Mouse (Mus musculus) spleen, embryonic (tissue): Measurements from ENCODE around the gene Myoz2.

ENCODE experiments used
- CTCF ChIA-PET: fragments of 350-600 bp; sonication (Branson Sonifier 250); formaldehyde crosslinking; loops from one replicate; lab custom pipeline; 2022; lab: Charles Lee

The Myoz2 gene

GRCm38 (mm10) chr3:123009417-123009816, 25.4 kb downstream of the Myoz2 start:
- CTCF ChIA-PET = no interaction called here

GRCm38 (mm10) chr3:123007386-123007785, 27.4 kb downstream of the Myoz2 start:
- CTCF ChIA-PET = no interaction called here

- CTCF ChIA-PET = no interaction called here
Observed at GRCm38 (mm10) chr3:123001053-123001452, 33.8 kb downstream of the Myoz2 start.

GRCm38 (mm10) chr3:122998511-122998910, 36.3 kb downstream of the Myoz2 start:
- CTCF ChIA-PET = no interaction called here

- CTCF ChIA-PET = interaction anchor here (0.6 kb wide), 1 partner anchor 111 kb away, joined by 4 read pairs; no protein-coding TSS in a partner anchor
Observed at GRCm38 (mm10) chr3:122996968-122997367, 37.8 kb downstream of the Myoz2 start.

GRCm38 (mm10) chr3:122986906-122987305, 47.9 kb downstream of the Myoz2 start:
- CTCF ChIA-PET = no interaction called here

GRCm38 (mm10) chr3:122986386-122986785, 48.4 kb downstream of the Myoz2 start:
- CTCF ChIA-PET = no interaction called here

GRCm38 (mm10) chr3:122985183-122985944, 49.5 kb downstream of the Myoz2 start:
- CTCF ChIA-PET = interaction anchor here (0.7 to 1.0 kb wide), 2 partner anchors 118 to 237 kb away, joined by 4 to 5 read pairs; no protein-coding TSS in a partner anchor

GRCm38 (mm10) chr3:122984249-122985182, 50.3 kb downstream of the Myoz2 start, which contains the start of gene Usp53:
Usp53 (minus strand) TSS chr3:122984510.
- CTCF ChIA-PET = interaction anchor here (0.7 to 1.0 kb wide), 2 partner anchors 119 to 238 kb away, joined by 4 to 5 read pairs; no protein-coding TSS in a partner anchor

GRCm38 (mm10) chr3:122983849-122984248, 51.0 kb downstream of the Myoz2 start:
- CTCF ChIA-PET = no interaction called here

GRCm38 (mm10) chr3:122975964-122976363, 58.9 kb downstream of the Myoz2 start:
- CTCF ChIA-PET = no interaction called here

GRCm38 (mm10) chr3:122975363-122975762, 59.5 kb downstream of the Myoz2 start:
- CTCF ChIA-PET = no interaction called here

- CTCF ChIA-PET = no interaction called here
Observed at GRCm38 (mm10) chr3:122974833-122975232, 60.0 kb downstream of the Myoz2 start.

GRCm38 (mm10) chr3:122972126-122972822, 62.5 kb downstream of the Myoz2 start:
- CTCF ChIA-PET = no interaction called here

- CTCF ChIA-PET = no interaction called here
Observed at GRCm38 (mm10) chr3:122968391-122968790, 66.4 kb downstream of the Myoz2 start.

GRCm38 (mm10) chr3:122964301-122964700, 70.5 kb downstream of the Myoz2 start:
- CTCF ChIA-PET = no interaction called here
